Mouse (Mus musculus): Measurements from ENCODE around the gene Usp39. TPM values are rescaled to one million over a fixed set of nuclear protein-coding genes. Genes with fewer than 3 reads are reported as not detected.

Gene Usp39
- total RNA-seq, 2 experiments from 2014 or later = 31.1 to 33.1 TPM

DNA sequence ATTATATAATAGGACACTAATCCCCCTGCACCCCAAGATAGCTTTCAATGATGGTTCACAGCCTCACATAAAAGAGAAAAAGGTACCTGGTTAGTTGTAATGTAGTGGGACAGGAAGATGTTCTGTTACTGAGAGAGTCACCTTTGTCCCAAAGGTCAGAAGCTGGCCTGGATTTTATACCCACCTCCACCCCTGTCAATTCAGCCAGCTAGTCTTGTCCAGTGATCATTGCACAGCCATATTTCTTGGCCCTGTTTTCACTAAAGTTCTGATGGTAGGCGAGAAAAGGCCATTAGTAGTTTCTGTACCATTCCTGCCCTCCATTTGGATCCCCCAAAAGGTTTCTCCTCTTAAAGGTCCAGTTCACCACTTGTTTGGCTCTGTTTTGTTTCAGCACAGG, 9.0 kb upstream of the Usp39 start:
- no peak for DNase-seq (ENCODE audit: low spot score in 2 of 2)

DNA sequence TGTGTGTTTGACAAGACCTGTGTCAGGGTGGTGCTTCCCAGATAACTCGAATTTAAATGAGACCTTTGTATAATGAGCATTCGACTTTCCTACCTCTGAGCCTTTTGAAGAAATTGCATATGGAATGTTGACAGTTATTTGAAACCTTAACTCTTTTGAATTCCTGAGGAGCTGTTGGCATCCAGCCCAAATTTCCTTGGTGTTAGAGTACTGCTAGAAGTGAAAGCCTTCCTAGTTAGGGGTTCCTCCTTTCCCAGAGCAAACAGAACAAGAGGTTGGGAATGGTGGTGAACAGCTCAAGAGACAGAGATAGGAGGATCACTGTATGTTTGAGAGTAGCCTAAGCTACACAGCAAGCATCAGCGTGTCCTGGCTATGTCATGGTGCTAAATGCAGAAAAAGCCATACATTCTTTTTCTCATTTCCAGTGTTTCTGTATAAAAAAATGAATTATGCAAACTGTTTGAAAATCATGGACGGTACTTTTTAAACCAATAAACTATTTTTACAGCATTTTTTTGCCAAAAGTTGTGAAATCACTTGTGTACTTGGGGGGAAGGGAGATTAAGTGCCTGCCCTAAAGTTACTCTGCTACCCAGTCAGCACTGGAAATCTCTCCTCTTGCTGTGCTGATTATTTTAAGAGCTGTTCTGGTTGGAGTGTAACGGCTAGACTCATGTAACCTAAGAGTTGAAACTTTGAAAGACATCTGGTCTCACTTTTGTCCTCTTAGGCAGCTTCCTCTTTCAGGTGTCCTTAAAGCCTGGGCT, 7.8 kb upstream of the Usp39 start:
- no peak for DNase-seq (ENCODE audit: low spot score in 2 of 2)

DNA sequence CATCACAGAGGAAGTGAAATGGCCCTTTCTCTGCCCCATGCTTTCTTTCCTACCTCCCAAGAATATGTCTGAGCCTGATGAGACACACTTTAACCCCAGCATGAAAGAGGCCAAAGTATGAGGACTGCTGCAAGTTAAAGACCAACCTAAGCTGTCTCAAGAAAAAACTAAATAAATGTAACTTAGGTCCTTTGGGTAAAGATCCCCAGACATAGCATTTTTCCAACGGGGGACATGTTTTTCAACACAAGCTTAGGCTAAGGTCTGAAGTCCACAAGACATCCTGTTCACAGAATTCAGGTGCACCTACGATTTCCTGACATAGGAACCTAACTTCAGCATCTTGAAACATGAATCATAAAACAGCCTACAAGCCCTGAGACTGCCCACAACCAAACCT, 5.2 kb upstream of the Usp39 start:
- DNase-seq (ENCODE audit: low spot score in 2 of 2) = no peak

DNA sequence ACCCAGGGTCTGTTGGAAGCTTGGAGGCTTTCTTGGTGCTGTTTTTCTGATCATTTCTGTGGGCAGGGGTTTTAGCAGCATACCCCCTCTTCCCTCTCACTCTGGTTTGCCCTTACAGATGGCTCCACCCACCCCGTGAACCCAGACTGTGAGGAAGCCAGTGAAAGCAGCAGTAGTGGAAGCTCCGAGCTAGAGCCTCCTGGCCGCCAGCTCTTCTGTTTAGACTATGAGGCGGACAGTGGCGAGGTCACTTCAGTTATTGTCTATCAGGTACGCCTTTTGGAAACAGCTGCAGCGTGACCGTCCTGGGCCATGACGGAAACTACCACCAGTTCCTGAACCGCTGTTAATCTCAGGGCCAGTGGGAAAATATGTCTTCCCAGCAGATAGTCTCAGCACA, 3.4 kb upstream of the Usp39 start:
- no peak for DNase-seq (ENCODE audit: low spot score in 2 of 2)

DNA sequence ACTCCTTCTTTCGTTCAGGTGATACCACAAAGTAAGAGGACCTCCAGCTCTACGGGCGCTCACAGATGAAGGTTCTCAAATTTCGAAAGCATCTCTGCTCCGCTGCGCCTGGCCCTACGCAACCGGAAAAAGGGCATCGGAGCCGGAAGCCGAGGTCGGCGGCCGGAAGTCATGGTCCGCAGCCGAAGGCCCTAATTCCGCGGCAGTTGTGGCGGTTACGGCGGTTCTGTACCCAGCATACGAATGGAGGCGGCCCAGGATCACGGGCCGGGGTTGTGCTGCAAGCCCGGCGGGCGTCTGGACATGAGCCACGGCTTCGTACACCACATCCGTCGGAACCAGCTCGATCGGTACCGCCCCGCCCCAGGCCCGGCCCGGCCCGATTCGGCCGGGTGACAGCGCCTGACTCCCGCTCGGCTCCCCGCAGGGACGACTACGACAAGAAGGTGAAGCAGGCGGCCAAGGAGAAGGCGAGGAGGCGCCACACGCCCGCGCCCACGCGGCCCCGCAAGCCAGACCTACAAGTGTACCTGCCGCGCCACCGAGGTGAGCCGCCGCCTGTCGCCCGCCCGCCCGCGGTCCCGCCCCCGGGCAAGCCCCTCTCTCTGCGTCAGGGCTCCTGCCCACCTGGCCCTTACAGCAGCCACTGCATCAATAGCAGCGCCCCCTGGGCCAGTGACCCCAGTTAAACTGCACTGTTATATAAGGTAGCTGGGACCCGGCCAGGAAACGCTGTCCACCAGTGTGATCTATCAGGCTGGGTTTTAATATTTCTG, 2.4 kb upstream of the Usp39 start, which contains the start of gene 0610030E20Rik:
Gene 0610030E20Rik (plus strand): TSS at position 152 of the 776 bp plus-strand sequence.
- peak; percentile 69 to 83 for DNase-seq (ENCODE audit: low spot score in 2 of 2)

DNA sequence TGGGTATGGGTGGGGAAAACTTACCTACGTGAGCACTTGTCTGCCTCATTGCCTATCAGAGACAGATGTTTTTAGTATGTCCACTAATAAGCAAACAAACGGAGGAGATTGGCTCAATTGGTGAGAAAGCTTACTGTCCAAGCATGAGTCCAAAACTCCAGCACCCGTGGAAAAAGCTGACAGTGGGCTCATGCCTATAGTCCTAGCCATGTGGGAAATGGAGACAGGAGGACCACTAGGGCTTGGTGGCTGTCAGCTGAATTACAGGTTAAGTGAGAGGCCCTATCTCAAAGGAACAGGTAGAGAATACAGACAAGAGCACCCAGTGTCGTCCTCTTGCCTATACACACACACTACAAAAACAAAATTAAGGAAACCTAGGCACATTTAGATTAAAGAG, 1.3 kb upstream of the Usp39 start:
- no peak for DNase-seq (ENCODE audit: low spot score in 2 of 2)

DNA sequence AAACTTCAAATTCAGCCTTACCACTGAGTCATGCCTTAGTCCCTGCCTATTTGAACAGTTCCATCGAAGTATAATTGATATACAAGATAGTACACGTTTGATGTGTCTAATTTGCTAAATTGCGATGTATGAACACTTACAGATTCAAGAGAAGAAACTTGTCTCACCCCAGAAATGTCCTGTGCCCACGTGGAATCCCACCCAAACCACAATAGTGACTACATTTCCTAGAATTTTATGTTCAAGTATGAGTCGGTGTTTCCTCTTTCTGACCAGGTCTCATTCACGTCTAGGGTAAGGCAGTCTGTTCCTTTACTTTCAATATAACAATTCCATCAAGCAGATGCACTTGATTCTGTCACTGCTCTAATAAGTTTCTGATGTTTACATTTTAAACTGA, 649 bp upstream of the Usp39 start:
- DNase-seq (ENCODE audit: low spot score in 2 of 2) = no peak

DNA sequence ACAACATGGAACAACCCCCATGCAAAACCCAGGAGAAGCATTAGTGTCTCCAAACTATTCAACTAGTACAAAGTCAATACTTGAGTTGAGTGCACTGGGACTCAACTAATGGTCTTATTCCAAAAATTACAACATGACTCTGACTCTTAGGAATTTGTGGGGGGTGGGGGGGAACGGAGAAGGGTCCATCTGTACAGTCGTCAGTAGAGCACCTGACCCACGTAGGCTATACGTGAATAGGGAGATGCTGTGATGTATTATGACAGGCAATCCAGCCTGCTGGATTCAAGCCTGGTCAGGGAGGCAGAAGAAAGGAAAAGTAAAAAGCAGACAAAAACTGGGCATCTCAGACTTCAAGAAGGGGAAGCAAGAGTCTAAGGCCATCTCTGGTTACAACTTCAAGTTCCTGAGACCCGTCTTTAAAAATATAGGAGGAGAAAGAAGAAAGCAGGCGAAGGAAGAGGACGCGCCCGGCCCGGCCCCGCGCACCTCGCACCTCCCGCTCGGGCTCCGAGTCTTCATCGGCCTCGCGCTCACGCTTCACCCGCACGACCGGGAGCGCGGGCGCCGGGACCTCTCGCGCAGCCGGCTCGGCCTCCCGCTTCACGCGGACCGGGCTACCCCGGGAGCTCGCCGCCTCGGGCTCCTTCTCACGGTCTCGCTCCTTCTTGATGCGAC, 449 bp downstream of the Usp39 start:
- no peak for DNase-seq (ENCODE audit: low spot score in 2 of 2)

DNA sequence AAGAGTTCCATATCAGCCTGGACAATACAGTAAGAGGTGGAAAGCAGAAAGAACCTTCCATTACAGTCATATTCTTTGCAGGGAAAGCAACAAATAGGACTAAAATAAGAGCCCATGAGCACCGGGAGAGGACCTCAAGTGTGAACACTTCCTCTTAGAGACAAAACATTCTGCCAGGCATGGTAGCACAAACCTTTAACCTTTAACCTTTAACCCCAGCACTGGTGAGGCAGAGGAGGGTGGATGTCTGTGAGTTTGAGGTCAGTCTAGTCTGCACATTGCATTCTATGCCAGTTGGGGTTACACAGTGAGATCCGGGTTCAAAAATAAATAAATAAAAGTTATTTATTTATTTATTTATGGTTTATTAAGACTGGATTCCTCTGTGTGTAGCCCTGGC, 4.5 kb downstream of the Usp39 start:
- DNase-seq (ENCODE audit: low spot score in 2 of 2) = no peak

DNA sequence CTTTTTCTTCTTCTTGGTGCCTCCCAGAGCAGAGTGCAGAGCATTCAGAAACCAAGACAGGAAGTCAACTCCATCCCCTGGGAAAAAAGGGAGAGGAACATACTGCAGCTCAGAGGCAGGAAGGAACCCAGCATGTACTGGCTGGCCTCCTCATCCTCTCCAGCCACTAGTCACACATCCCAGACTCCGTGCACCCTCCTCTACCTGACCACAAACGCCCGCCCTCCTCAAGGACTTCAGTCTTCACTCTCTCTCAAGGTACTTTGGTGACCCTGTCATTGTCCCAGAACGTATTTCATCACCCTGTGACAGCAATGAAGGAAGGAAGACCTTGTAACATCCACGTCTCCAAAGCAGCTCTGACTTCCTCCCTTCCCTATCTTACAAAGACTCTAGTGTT, 11.9 kb downstream of the Usp39 start:
- no peak for DNase-seq (ENCODE audit: low spot score in 2 of 2)

DNA sequence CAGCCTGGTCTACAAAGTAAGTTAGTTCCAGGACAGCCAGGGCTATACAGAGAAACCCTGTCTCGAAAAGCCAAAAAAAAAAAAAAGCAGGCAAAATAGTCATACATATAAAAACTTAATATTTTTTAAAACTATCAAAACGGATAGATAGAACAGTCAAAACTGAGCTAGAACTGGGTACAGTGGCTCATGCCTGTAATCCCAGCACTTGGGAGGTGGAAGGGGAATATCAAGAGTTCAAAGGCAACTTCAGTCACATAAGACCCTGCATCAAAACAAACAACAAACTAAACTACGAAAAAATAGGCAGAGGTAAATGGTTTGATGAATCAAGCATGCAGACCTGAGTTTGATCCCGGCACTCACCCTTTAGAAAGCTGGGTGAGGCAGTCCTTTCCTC, 14.9 kb downstream of the Usp39 start:
- no peak for DNase-seq (ENCODE audit: low spot score in 2 of 2)

DNA sequence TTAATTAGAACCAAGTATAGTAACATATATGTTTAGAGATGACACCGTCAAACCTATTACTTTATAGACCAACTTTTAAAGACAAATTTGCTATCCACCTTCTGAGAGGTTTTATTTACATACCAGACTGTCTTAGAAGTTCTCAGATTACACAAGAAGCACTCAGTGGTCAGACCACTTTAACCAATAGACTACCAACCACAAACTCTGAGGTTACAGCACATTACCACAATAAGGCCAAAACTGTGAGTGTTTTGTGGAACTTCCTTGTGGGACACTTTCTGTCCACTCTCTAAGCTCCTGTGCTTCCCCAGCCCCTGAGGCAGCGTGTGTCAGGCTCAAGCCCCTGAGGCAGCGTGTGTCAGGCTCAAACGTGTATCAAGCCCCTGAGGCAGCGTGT, 16.0 kb downstream of the Usp39 start:
- no peak for DNase-seq (ENCODE audit: low spot score in 2 of 2)

DNA sequence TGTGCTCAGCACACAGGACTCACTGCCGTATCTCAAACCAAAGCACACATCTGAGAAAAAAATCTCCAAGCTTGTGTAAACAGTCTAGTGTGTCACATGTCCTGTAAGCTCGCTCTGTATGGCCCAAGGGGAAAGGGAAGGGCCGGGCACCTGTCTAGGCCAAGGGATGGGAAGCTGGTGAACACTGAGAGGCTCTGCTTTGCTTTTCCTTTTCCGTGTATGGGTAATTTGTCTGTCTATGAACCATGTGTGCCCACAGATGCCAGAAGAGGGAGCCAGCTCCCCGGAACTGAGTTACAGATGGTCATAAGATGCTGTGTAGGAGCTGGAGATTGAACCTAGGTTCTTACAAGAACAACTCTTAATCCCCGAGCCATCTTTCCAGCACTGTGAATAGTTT, 18.7 kb downstream of the Usp39 start:
- DNase-seq (ENCODE audit: low spot score in 2 of 2) = peak; percentile 41 to 74

DNA sequence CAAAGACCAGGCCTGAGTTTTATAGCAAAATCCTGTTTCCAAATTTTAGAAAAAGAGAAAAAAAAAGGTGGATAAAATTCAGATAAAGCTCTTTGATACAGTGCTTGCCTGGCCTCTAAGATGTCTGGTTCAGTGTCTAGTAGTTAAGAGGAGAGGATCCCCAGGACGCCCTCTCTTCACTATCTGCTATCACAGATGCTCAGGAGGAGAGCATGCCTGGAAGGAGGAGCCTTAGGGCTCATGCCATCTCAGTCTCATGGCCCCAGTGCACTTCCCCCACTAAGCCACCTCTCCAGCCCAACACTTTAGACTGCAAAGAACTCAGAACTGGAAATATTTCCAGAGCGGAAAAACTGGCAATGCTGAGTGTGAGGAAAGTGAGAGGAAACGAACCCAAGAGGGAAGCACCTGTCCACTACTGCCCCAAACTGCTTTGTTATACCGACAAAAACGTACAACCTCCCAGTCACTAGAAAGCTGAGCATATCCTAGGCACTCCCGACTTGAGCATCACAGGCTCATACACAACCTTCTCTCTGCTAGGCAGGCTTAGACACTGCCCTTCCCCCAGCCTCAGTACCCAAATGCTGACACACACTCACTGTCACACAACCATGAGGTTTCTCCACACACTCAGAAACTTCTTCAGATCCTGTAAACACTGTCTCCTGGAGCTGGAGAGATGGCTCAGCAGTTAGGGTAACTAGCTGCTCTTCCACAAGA, 21.0 kb downstream of the Usp39 start:
- no peak for DNase-seq (ENCODE audit: low spot score in 2 of 2)

DNA sequence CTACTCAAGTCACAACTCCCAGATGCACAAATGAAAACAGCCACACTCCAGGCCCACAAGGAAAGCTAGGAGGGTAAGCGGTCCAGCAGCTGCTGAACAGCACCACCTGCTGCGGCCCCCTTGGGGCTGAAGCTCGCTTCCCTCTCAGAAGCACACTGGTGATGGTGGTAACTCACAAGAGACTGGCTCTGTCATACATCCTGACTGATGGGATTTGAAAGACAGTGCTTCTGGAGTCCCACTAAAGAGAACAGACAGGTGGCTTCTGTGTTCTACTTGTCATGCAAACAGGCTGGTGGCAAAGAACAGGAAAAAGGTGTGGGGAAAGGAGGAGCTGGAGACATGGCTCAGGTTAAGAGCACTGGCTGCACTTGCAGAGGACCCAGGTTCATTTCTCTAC, 22.0 kb downstream of the Usp39 start:
- no peak for DNase-seq (ENCODE audit: low spot score in 2 of 2)

DNA sequence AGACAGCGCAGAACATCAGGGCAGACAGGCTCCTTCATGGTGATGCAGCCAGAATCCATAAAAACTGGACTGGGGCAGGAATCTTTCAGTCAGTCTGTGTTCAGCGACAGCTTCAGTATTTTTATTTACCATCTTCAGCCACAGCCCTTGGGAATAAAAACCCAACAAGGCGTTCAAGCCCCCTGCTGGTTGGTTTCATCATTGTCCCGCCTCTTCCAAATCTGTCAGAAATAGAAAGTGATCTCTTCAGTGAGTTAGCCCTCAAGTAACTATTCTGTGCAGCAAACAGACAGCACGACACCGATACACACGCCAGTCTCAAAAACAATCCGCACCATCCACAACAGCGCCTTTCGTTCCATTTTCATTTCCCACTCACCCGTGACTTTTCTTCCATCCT, 26.0 kb downstream of the Usp39 start:
- DNase-seq (ENCODE audit: low spot score in 2 of 2) = peak; percentile 47 to 90

DNA sequence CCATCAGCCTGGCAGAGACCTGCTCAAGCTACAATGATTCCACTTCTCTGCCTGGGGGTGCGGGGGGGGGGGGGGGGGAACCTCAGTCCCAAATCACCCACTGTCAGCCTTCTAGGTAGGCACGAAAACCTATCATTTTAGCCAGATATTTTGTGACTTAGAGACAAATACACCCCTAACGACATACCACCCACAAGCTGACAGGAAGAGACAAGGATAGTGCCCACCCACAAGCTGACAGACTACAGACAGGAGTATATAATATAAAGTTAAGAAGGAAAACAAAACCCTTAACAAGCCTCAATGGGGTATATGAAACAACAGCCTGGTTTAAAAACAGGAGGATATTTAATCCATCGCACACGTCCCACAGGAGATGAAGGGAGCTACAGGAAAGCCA, 26.5 kb downstream of the Usp39 start:
- DNase-seq (ENCODE audit: low spot score in 2 of 2) = no peak

DNA sequence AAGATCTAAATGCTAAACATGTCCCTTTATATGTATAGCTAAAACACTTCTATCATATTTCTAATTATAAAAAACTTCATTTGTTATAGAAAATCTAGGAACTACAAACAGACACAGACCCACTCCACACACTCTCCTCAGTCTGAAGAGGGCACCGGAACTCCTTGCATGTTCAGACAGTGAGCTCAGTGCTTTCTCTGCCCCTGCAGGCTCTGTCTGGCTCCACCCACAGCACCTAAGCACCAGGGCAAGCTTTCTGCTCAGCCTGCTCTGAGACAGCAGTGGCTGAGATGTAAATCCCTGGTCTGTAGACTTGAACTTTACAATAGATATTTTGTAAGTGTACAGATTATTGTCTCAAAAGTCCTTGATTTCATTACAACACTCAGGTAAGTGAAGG, 28.9 kb downstream of the Usp39 start:
- no peak for DNase-seq (ENCODE audit: low spot score in 2 of 2)

DNA sequence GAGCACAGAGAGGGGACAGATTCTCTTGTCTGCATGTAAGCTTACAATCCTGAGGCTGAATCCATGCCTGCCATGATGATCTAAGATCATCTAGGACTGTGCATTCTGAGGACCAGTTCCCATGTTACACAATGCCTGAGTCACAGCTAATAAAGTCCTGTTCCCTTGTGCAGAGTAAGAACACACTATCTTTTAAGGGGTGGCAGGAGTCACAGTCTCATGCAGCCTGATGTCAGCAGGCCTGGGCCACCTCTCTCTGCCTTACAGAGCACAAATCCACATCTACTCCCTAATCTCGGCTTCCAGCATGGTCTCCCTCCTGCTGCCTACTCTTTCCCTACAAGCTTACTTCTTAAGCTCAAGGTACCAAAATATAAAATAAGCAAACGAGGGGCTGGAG, 29.6 kb downstream of the Usp39 start:
- DNase-seq (ENCODE audit: low spot score in 2 of 2) = no peak

DNA sequence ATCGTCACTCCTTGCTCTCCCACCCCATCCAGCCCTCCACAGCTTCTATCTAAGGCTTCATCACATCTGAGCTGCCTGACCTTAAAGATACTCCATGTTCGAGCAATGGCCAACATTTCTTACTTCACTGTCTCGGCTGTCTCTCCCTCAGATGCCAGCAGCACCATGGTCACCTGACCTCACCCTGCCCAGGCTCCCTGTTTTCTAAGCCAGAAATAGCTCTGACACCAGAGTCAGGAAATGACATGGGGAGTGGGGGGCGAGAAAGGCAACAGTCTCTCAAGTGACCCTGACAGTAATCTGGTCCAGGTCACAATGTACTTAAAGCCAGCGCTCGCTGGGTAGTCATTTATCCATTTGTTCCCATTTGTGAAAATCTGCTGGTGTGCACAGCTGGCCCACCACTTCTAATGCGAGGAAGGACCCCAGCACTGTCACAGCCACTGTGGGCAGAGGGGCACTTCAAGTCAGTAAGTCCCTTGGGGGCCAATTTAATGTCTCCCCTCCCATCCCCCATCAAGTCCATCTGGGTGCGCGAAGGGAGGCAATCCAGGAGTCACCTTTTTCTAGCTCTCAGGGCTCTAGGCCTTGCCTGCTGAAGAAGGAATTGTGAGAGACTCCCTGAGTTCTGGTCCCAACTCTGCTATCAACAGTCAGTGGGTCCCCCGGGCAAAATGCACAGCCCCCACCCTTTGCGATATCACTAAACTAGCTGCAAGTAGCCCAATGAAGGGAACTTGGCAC, 31.7 kb downstream of the Usp39 start:
- no peak for DNase-seq (ENCODE audit: low spot score in 2 of 2)

DNA sequence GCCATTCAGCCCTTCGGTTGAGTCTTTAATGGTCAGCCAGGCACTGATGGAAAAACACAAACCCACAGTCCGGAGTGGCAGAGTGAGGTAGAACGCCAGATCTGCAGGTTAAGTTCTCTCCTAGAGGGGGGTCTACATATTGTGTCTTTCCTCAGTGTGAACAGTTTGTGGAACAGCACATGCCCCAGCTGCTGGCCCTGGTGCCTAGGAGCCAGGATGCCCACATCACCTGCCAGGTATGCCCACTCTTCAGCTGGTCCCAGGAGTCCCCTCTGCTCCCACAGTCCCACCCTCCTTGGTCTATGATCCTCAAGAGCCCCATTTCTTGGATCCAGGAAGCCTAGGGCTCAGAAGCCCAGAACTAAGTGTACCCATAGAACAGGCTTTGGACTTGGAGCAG, 32.8 kb downstream of the Usp39 start:
- no peak for DNase-seq (ENCODE audit: low spot score in 2 of 2)

Data from layer of hippocampus, adult 18-20 months (tissue).